Mouse (Mus musculus): ENCODE measurements around the gene Clybl. TPM values are rescaled to one million over a fixed set of nuclear protein-coding genes. Genes with fewer than 3 reads are reported as not detected.
A peak's percentile ranks its signal among the peaks of the same experiment; 100 is the strongest.

Gene Clybl
- polyA plus RNA-seq, 1 experiment from 2014 or later: 34.3 TPM

GRCm38 (mm10) chr14:122341591-122342360, 160.3 kb downstream of the Clybl start:
- H3K36me3 ChIP-seq (ENCODE audit: control insufficient read depth, insufficient read depth, low read length): no peaks in the 10 kb centered on the region
- no peak overlapping the region for H3K9ac ChIP-seq (ENCODE audit: low read length)
- H3K4me1 ChIP-seq (replicated peaks; ENCODE audit: control insufficient read depth, insufficient read depth, low read length): peaks cover 3% of the 10 kb centered on the region; the same call in 1 of the 2 replicates
- WGBS: 56% methylated on average over 6 of the region's 6 CpGs
- H3K4me3 ChIP-seq (ENCODE audit: low read depth, low read length): no peak overlapping the region
- H3K27me3 ChIP-seq (ENCODE audit: control insufficient read depth, insufficient read depth, low read length): no peaks in the 10 kb centered on the region
- DNase-seq (ENCODE audit: low spot score): no peak
- H3K4me2 ChIP-seq (ENCODE audit: low read depth, low read length, severe bottlenecking): no peak overlapping the region
- no peak overlapping the region for H3K27ac ChIP-seq (ENCODE audit: low read depth, low read length)
- H3K9me3 ChIP-seq (ENCODE audit: control insufficient read depth, low read length): no peaks in the 10 kb centered on the region
- no peak for ATAC-seq (replicated peaks; ENCODE audit: low FRiP score)

DNA sequence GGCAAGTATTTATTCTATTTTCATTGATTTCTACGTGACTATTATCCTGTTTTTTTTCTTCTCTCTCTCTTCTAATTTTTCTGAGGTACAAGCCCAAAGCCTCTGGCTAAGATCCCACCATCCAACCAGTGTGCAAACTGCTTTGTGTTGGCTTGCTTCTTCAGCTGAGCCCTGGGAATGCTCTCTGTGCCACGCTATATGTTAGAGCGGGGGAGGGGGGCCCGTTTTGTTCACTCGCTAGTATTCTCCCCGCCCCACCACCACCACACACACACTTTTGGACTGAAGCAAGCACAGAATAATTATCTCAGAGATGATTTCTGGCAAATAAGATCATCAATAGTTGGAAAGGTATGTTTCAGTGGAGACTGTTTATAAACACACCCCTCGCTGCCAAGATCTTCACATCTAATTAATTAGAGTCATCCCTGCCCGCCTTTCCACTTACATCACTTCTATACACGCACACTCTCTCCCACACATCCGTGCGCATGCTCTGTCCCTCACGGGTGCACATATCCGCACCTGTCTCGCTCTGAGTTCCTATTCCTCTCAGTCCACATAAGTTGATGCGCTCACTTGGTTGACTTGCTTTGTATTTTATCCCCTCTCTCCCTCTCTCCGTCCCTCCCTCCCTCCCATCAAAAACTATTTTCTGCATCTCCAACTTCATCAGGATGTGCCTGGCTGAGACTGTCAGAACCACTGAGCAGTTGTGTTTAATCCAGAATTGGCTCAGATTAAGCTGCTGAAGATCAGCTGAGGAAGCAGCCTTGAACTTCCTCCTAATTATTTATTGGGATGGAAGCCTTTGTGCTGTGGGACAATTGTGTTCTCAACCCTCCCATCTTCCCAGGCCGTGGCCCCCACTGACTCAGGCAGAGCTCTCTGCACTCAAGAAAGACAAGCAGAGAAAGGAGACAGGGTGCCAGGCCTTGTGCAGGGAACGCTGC, 163.0 kb downstream of the Clybl start:
- peak; percentile 73 for ATAC-seq (replicated peaks; ENCODE audit: low FRiP score)
- DNase-seq (ENCODE audit: low spot score): no peak
- Histone ChIP-seq H3K27ac (ENCODE audit: low read depth, low read length) (no peak overlapping the region), H3K9me3 (ENCODE audit: control insufficient read depth, low read length) (no peaks in the 10 kb centered on the region), H3K36me3 (ENCODE audit: control insufficient read depth, insufficient read depth, low read length) (no peaks in the 10 kb centered on the region), H3K27me3 (ENCODE audit: control insufficient read depth, insufficient read depth, low read length) (no peaks in the 10 kb centered on the region), H3K4me3 (ENCODE audit: low read depth, low read length) (no peak overlapping the region), H3K4me1 (replicated peaks; ENCODE audit: control insufficient read depth, insufficient read depth, low read length) (peaks cover 3% of the 10 kb centered on the region; the same call in 1 of the 2 replicates), H3K4me2 (ENCODE audit: low read depth, low read length, severe bottlenecking) (no peak overlapping the region), H3K9ac (ENCODE audit: low read length) (no peak overlapping the region)
- whole genome bisulfite sequencing: 59% methylated on average over 18 of the region's 18 CpGs

DNA sequence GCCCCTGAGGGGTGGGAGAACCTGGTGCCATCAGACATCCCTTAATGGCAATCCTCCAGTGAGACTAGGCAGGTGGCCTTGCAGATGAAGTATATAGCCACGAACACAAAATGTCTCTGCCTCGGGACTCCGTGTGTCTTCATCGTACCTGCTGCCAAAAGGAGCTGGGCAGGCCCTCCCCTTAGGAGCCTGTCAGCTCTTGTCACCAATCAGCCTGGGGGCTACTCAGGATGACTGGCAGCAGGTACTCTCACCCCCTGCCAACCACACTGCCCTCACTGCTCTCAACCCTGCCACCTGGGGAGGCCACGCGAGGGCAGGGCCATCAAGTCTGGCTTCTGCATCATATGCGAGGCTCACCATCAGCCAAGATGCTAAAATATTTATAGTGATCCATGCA, 166.6 kb downstream of the Clybl start:
- 84% methylated on average over 7 of the region's 7 CpGs for WGBS
- DNase-seq (ENCODE audit: low spot score) (no peak), ATAC-seq (replicated peaks; ENCODE audit: low FRiP score) (no peak)
- Histone ChIP-seq H3K4me1 (replicated peaks; ENCODE audit: control insufficient read depth, insufficient read depth, low read length) (peaks cover 3% of the 10 kb centered on the region; the same call in 1 of the 2 replicates), H3K9me3 (ENCODE audit: control insufficient read depth, low read length) (no peaks in the 10 kb centered on the region), H3K27ac (ENCODE audit: low read depth, low read length) (no peak overlapping the region), H3K27me3 (ENCODE audit: control insufficient read depth, insufficient read depth, low read length) (no peaks in the 10 kb centered on the region), H3K9ac (ENCODE audit: low read length) (no peak overlapping the region), H3K36me3 (ENCODE audit: control insufficient read depth, insufficient read depth, low read length) (no peaks in the 10 kb centered on the region), H3K4me2 (ENCODE audit: low read depth, low read length, severe bottlenecking) (no peak overlapping the region), H3K4me3 (ENCODE audit: low read depth, low read length) (no peak overlapping the region)

- Histone ChIP-seq H3K9me3 (ENCODE audit: control insufficient read depth, low read length) (no peaks in the 10 kb centered on the region), H3K27ac (ENCODE audit: low read depth, low read length) (no peak overlapping the region), H3K9ac (ENCODE audit: low read length) (no peak overlapping the region), H3K36me3 (ENCODE audit: control insufficient read depth, insufficient read depth, low read length) (no peaks in the 10 kb centered on the region), H3K4me1 (replicated peaks; ENCODE audit: control insufficient read depth, insufficient read depth, low read length) (peaks cover 3% of the 10 kb centered on the region; the same call in 1 of the 2 replicates), H3K4me2 (ENCODE audit: low read depth, low read length, severe bottlenecking) (no peak overlapping the region), H3K27me3 (ENCODE audit: control insufficient read depth, insufficient read depth, low read length) (no peaks in the 10 kb centered on the region), H3K4me3 (ENCODE audit: low read depth, low read length) (no peak overlapping the region)
- WGBS: 89% methylated on average over 5 of the region's 5 CpGs
- no peak for ATAC-seq (replicated peaks; ENCODE audit: low FRiP score)
- DNase-seq (ENCODE audit: low spot score): no peak
These were observed 167.8 kb downstream of the Clybl start for GRCm38 (mm10) chr14:122349326-122349725.

DNA sequence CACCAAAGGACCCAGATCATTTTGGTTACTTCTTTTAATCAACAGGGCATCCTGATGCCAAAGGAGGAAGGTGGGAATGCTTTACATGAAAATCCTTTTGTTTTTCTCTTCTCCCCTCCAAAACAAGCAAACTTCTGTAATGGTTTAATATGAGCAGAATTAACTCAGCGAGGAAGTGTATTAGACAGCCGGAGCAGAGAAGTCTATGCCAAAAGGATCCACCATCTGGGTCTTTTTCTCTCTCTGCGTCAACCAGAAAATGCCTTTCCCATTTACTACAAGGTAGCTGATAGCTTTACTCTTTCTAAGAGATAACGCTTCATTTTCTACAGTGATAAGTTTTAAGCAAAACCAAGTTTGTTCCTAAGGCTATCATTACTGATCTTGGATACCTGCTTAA, 168.3 kb downstream of the Clybl start:
- no peak overlapping the region for H3K4me3 ChIP-seq (ENCODE audit: low read depth, low read length)
- H3K9me3 ChIP-seq (ENCODE audit: control insufficient read depth, low read length): no peaks in the 10 kb centered on the region
- DNase-seq (ENCODE audit: low spot score): no peak
- H3K9ac ChIP-seq (ENCODE audit: low read length): no peak overlapping the region
- H3K27me3 ChIP-seq (ENCODE audit: control insufficient read depth, insufficient read depth, low read length): no peaks in the 10 kb centered on the region
- H3K4me2 ChIP-seq (ENCODE audit: low read depth, low read length, severe bottlenecking): no peak overlapping the region
- H3K36me3 ChIP-seq (ENCODE audit: control insufficient read depth, insufficient read depth, low read length): no peaks in the 10 kb centered on the region
- H3K27ac ChIP-seq (ENCODE audit: low read depth, low read length): no peak overlapping the region
- 96% methylated on average over 4 of the region's 4 CpGs for WGBS
- no peak for ATAC-seq (replicated peaks; ENCODE audit: low FRiP score)
- H3K4me1 ChIP-seq (replicated peaks; ENCODE audit: control insufficient read depth, insufficient read depth, low read length): peaks cover under 1% of the 10 kb centered on the region; the same call in 1 of the 2 replicates

DNA sequence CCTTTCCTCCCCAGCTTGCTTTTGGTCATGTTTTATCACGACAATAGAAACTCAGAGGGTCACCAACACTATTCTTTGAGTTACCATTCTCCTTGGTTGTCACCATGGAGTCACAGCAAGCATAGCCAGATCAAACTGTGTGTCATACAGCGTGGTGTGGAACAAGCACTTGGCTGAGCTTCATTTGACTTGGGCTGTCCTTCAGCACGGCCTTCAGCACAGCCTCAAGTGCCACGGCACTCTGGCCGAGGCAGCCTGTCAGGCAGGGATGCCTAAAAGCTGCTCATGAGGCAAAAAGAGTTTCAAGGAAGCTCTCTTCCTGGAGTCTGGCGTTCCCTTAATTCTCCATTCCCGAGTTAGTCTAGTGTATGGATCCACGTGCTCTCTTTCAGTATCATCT, 169.3 kb downstream of the Clybl start:
- Histone ChIP-seq H3K4me3 (ENCODE audit: low read depth, low read length) (no peak overlapping the region), H3K36me3 (ENCODE audit: control insufficient read depth, insufficient read depth, low read length) (no peaks in the 10 kb centered on the region), H3K27ac (ENCODE audit: low read depth, low read length) (no peak overlapping the region), H3K27me3 (ENCODE audit: control insufficient read depth, insufficient read depth, low read length) (no peaks in the 10 kb centered on the region), H3K4me2 (ENCODE audit: low read depth, low read length, severe bottlenecking) (no peak overlapping the region), H3K9ac (ENCODE audit: low read length) (no peak overlapping the region), H3K9me3 (ENCODE audit: control insufficient read depth, low read length) (no peaks in the 10 kb centered on the region), H3K4me1 (replicated peaks; ENCODE audit: control insufficient read depth, insufficient read depth, low read length) (no peaks in the 10 kb centered on the region)
- DNase-seq (ENCODE audit: low spot score) (no peak), ATAC-seq (replicated peaks; ENCODE audit: low FRiP score) (no peak)
- WGBS: 88% methylated on average over 8 of the region's 8 CpGs

GRCm38 (mm10) chr14:122357316-122357715, 175.8 kb downstream of the Clybl start:
- H3K9ac ChIP-seq (ENCODE audit: low read length): no peak overlapping the region
- no peaks in the 10 kb centered on the region for H3K27me3 ChIP-seq (ENCODE audit: control insufficient read depth, insufficient read depth, low read length)
- no peak for DNase-seq (ENCODE audit: low spot score)
- no peaks in the 10 kb centered on the region for H3K4me1 ChIP-seq (replicated peaks; ENCODE audit: control insufficient read depth, insufficient read depth, low read length)
- H3K9me3 ChIP-seq (ENCODE audit: control insufficient read depth, low read length): no peaks in the 10 kb centered on the region
- H3K27ac ChIP-seq (ENCODE audit: low read depth, low read length): no peak overlapping the region
- H3K4me2 ChIP-seq (ENCODE audit: low read depth, low read length, severe bottlenecking): no peak overlapping the region
- no peak overlapping the region for H3K4me3 ChIP-seq (ENCODE audit: low read depth, low read length)
- no peak for ATAC-seq (replicated peaks; ENCODE audit: low FRiP score)
- WGBS: 84% methylated on average over 4 of the region's 4 CpGs
- no peaks in the 10 kb centered on the region for H3K36me3 ChIP-seq (ENCODE audit: control insufficient read depth, insufficient read depth, low read length)

GRCm38 (mm10) chr14:122358592-122358991, 177.1 kb downstream of the Clybl start:
- WGBS: 76% methylated on average over 3 of the region's 3 CpGs
- DNase-seq (ENCODE audit: low spot score): no peak
- Histone ChIP-seq H3K4me3 (ENCODE audit: low read depth, low read length) (no peak overlapping the region), H3K9ac (ENCODE audit: low read length) (no peak overlapping the region), H3K27ac (ENCODE audit: low read depth, low read length) (no peak overlapping the region), H3K9me3 (ENCODE audit: control insufficient read depth, low read length) (no peaks in the 10 kb centered on the region), H3K36me3 (ENCODE audit: control insufficient read depth, insufficient read depth, low read length) (no peaks in the 10 kb centered on the region), H3K27me3 (ENCODE audit: control insufficient read depth, insufficient read depth, low read length) (no peaks in the 10 kb centered on the region), H3K4me1 (replicated peaks; ENCODE audit: control insufficient read depth, insufficient read depth, low read length) (no peaks in the 10 kb centered on the region), H3K4me2 (ENCODE audit: low read depth, low read length, severe bottlenecking) (no peak overlapping the region)
- ATAC-seq (replicated peaks; ENCODE audit: low FRiP score): no peak
